Mouse (Mus musculus): ENCODE measurements around the gene Actn1. TPM values are rescaled to one million over a fixed set of nuclear protein-coding genes. Genes with fewer than 3 reads are reported as not detected.

Gene Actn1
- polyA plus RNA-seq, 1 experiment from 2014 or later: 34.6 TPM

- DNase-seq (ENCODE audit: low spot score): no peak
- H3K4me1 ChIP-seq (ENCODE audit: control insufficient read depth, insufficient read depth, low read length): peaks cover 2% of the 10 kb centered on the region
- no peak overlapping the region for H3K4me2 ChIP-seq (ENCODE audit: low read depth, low read length)
- 93% methylated on average over 12 of the region's 12 CpGs for WGBS
- no peak overlapping the region for H3K9ac ChIP-seq (replicated peaks; ENCODE audit: low read length)
- no peak overlapping the region for H3K27ac ChIP-seq (replicated peaks; ENCODE audit: low read depth, low read length)
- ATAC-seq (replicated peaks; ENCODE audit: insufficient number of reproducible peaks, low FRiP score, low TSS enrichment, low read depth): no peak
- H3K9me3 ChIP-seq (replicated peaks; ENCODE audit: control insufficient read depth, low read length): no peaks in the 10 kb centered on the region
- no peaks in the 10 kb centered on the region for H3K27me3 ChIP-seq (ENCODE audit: control insufficient read depth, insufficient read depth, low read length)
- no peak overlapping the region for H3K4me3 ChIP-seq (ENCODE audit: low read depth, low read length)
- H3K36me3 ChIP-seq (replicated peaks; ENCODE audit: control insufficient read depth, insufficient read depth, low read depth, low read length): no peaks in the 10 kb centered on the region
Observed at GRCm38 (mm10) chr12:80136264-80136930, 123.8 kb downstream of the Actn1 start.

- ATAC-seq (replicated peaks; ENCODE audit: insufficient number of reproducible peaks, low FRiP score, low TSS enrichment, low read depth) (no peak), DNase-seq (ENCODE audit: low spot score) (no peak)
- no peaks in the 10 kb centered on the region for H3K36me3 ChIP-seq (replicated peaks; ENCODE audit: control insufficient read depth, insufficient read depth, low read depth, low read length)
- 92% methylated on average over 8 of the region's 8 CpGs for WGBS
- H3K27ac ChIP-seq (replicated peaks; ENCODE audit: low read depth, low read length): no peak overlapping the region
- H3K27me3 ChIP-seq (ENCODE audit: control insufficient read depth, insufficient read depth, low read length): no peaks in the 10 kb centered on the region
- H3K4me3 ChIP-seq (ENCODE audit: low read depth, low read length): no peak overlapping the region
- no peak overlapping the region for H3K4me2 ChIP-seq (ENCODE audit: low read depth, low read length)
- no peak overlapping the region for H3K9ac ChIP-seq (replicated peaks; ENCODE audit: low read length)
- peaks cover 5% of the 10 kb centered on the region for H3K4me1 ChIP-seq (ENCODE audit: control insufficient read depth, insufficient read depth, low read length)
- no peaks in the 10 kb centered on the region for H3K9me3 ChIP-seq (replicated peaks; ENCODE audit: control insufficient read depth, low read length)
Observed at GRCm38 (mm10) chr12:80135173-80135572, 125.0 kb downstream of the Actn1 start.

- peak; percentile 20 for DNase-seq (ENCODE audit: low spot score)
- no peaks in the 10 kb centered on the region for H3K9me3 ChIP-seq (replicated peaks; ENCODE audit: control insufficient read depth, low read length)
- no peak overlapping the region for H3K4me3 ChIP-seq (ENCODE audit: low read depth, low read length)
- WGBS: 39% methylated on average over 9 of the region's 9 CpGs
- no peak overlapping the region for H3K9ac ChIP-seq (replicated peaks; ENCODE audit: low read length)
- no peaks in the 10 kb centered on the region for H3K36me3 ChIP-seq (replicated peaks; ENCODE audit: control insufficient read depth, insufficient read depth, low read depth, low read length)
- 0 out of 2 replicates have a peak overlapping the region, but pooled peaks have one; percentile 95 for H3K27ac ChIP-seq (replicated peaks; ENCODE audit: low read depth, low read length)
- peak; percentile 11; the same call in 1 of the 2 replicates for ATAC-seq (replicated peaks; ENCODE audit: insufficient number of reproducible peaks, low FRiP score, low TSS enrichment, low read depth)
- H3K4me1 ChIP-seq (ENCODE audit: control insufficient read depth, insufficient read depth, low read length): peaks cover 12% of the 10 kb centered on the region
- H3K27me3 ChIP-seq (ENCODE audit: control insufficient read depth, insufficient read depth, low read length): no peaks in the 10 kb centered on the region
- no peak overlapping the region for H3K4me2 ChIP-seq (ENCODE audit: low read depth, low read length)
Observed at GRCm38 (mm10) chr12:80133011-80133545, 127.1 kb downstream of the Actn1 start.

- WGBS: under 1% methylated on average over 66 of the region's 66 CpGs
- peak overlapping the region; percentile 48 for H3K4me3 ChIP-seq (ENCODE audit: low read depth, low read length)
- H3K9me3 ChIP-seq (replicated peaks; ENCODE audit: control insufficient read depth, low read length): no peaks in the 10 kb centered on the region
- H3K27ac ChIP-seq (replicated peaks; ENCODE audit: low read depth, low read length): peak overlapping the region; percentile 95
- peaks cover 12% of the 10 kb centered on the region for H3K4me1 ChIP-seq (ENCODE audit: control insufficient read depth, insufficient read depth, low read length)
- ATAC-seq (replicated peaks; ENCODE audit: insufficient number of reproducible peaks, low FRiP score, low TSS enrichment, low read depth) (peak; percentile 72), DNase-seq (ENCODE audit: low spot score) (peak; percentile 93)
- no peaks in the 10 kb centered on the region for H3K27me3 ChIP-seq (ENCODE audit: control insufficient read depth, insufficient read depth, low read length)
- peak overlapping the region; percentile 90 for H3K4me2 ChIP-seq (ENCODE audit: low read depth, low read length)
- no peaks in the 10 kb centered on the region for H3K36me3 ChIP-seq (replicated peaks; ENCODE audit: control insufficient read depth, insufficient read depth, low read depth, low read length)
- H3K9ac ChIP-seq (replicated peaks; ENCODE audit: low read length): peak overlapping the region; percentile 90
Observed at GRCm38 (mm10) chr12:80132250-80133003, 127.7 kb downstream of the Actn1 start.

- Histone ChIP-seq H3K4me2 (ENCODE audit: low read depth, low read length) (peak overlapping the region; percentile 90), H3K36me3 (replicated peaks; ENCODE audit: control insufficient read depth, insufficient read depth, low read depth, low read length) (no peaks in the 10 kb centered on the region), H3K9ac (replicated peaks; ENCODE audit: low read length) (peak overlapping the region; percentile 90), H3K27me3 (ENCODE audit: control insufficient read depth, insufficient read depth, low read length) (no peaks in the 10 kb centered on the region), H3K4me3 (ENCODE audit: low read depth, low read length) (peak overlapping the region; percentile 48), H3K27ac (replicated peaks; ENCODE audit: low read depth, low read length) (peak overlapping the region; percentile 95), H3K4me1 (ENCODE audit: control insufficient read depth, insufficient read depth, low read length) (peaks cover 12% of the 10 kb centered on the region), H3K9me3 (replicated peaks; ENCODE audit: control insufficient read depth, low read length) (no peaks in the 10 kb centered on the region)
- peak; percentile 19 for DNase-seq (ENCODE audit: low spot score)
- no peak for ATAC-seq (replicated peaks; ENCODE audit: insufficient number of reproducible peaks, low FRiP score, low TSS enrichment, low read depth)
- WGBS: 53% methylated on average over 17 of the region's 17 CpGs
Observed at GRCm38 (mm10) chr12:80131359-80132249, 128.6 kb downstream of the Actn1 start.

- H3K4me1 ChIP-seq (ENCODE audit: control insufficient read depth, insufficient read depth, low read length): peaks cover 12% of the 10 kb centered on the region
- ATAC-seq (replicated peaks; ENCODE audit: insufficient number of reproducible peaks, low FRiP score, low TSS enrichment, low read depth) (0 out of 2 replicates have a peak, but pooled peaks have one; percentile 40), DNase-seq (ENCODE audit: low spot score) (peak; percentile 82)
- H3K9me3 ChIP-seq (replicated peaks; ENCODE audit: control insufficient read depth, low read length): no peaks in the 10 kb centered on the region
- H3K36me3 ChIP-seq (replicated peaks; ENCODE audit: control insufficient read depth, insufficient read depth, low read depth, low read length): no peaks in the 10 kb centered on the region
- no peak overlapping the region for H3K9ac ChIP-seq (replicated peaks; ENCODE audit: low read length)
- no peak overlapping the region for H3K4me3 ChIP-seq (ENCODE audit: low read depth, low read length)
- H3K27me3 ChIP-seq (ENCODE audit: control insufficient read depth, insufficient read depth, low read length): no peaks in the 10 kb centered on the region
- WGBS: 9% methylated on average over 6 of the region's 6 CpGs
- peak overlapping the region; percentile 53 for H3K27ac ChIP-seq (replicated peaks; ENCODE audit: low read depth, low read length)
- H3K4me2 ChIP-seq (ENCODE audit: low read depth, low read length): peak overlapping the region; percentile 13
Observed at GRCm38 (mm10) chr12:80130558-80131358, 129.4 kb downstream of the Actn1 start.

- 95% methylated on average over 8 of the region's 8 CpGs for WGBS
- Histone ChIP-seq H3K27ac (replicated peaks; ENCODE audit: low read depth, low read length) (peak overlapping the region; percentile 11; the same call in 1 of the 2 replicates), H3K4me3 (ENCODE audit: low read depth, low read length) (no peak overlapping the region), H3K9me3 (replicated peaks; ENCODE audit: control insufficient read depth, low read length) (no peaks in the 10 kb centered on the region), H3K27me3 (ENCODE audit: control insufficient read depth, insufficient read depth, low read length) (no peaks in the 10 kb centered on the region), H3K4me1 (ENCODE audit: control insufficient read depth, insufficient read depth, low read length) (peaks cover 12% of the 10 kb centered on the region), H3K9ac (replicated peaks; ENCODE audit: low read length) (no peak overlapping the region), H3K4me2 (ENCODE audit: low read depth, low read length) (no peak overlapping the region), H3K36me3 (replicated peaks; ENCODE audit: control insufficient read depth, insufficient read depth, low read depth, low read length) (no peaks in the 10 kb centered on the region)
- no peak for DNase-seq (ENCODE audit: low spot score)
- no peak for ATAC-seq (replicated peaks; ENCODE audit: insufficient number of reproducible peaks, low FRiP score, low TSS enrichment, low read depth)
Observed at GRCm38 (mm10) chr12:80129531-80129930, 130.6 kb downstream of the Actn1 start.

All from embryonic facial prominence, embryonic 11.5 days (tissue).